Mouse (Mus musculus) hindbrain, embryonic 13.5 days (tissue): ENCODE measurements around the gene Rps6kb1. TPM values are rescaled to one million over a fixed set of nuclear protein-coding genes. Genes with fewer than 3 reads are reported as not detected.

Source experiments
- ATAC-seq: fragments of 200-750 bp; cut with Nextera tagmentation; 2 replicates; pipeline ENCODE4 v1.8.0; 2017; ENCODE audit warnings: moderate TSS enrichment; ENCODE audit not compliant: low FRiP score
- H3K27ac ChIP-seq: fragments of 300-500 bp; sonication (generic); 2 replicates; pipeline ENCODE4 v1.5.1; 2015; ENCODE audit warnings: inconsistent platforms, mild to moderate bottlenecking, moderate library complexity
- H3K27me3 ChIP-seq: fragments of 300-500 bp; sonication (generic); 2 replicates; pipeline ENCODE4 v1.6.1; 2015; ENCODE audit warnings: mild to moderate bottlenecking, inconsistent platforms
- H3K36me3 ChIP-seq: fragments of 300-500 bp; sonication (generic); 2 replicates; pipeline ENCODE4 v1.6.1; 2015; ENCODE audit warnings: mild to moderate bottlenecking, inconsistent platforms
- H3K4me1 ChIP-seq: fragments of 300-500 bp; sonication (generic); replicated peaks from 2 replicates; pipeline ENCODE4 v1.6.1; 2015; ENCODE audit warnings: inconsistent platforms
- H3K4me2 ChIP-seq: fragments of 300-500 bp; sonication (generic); 2 replicates; pipeline ENCODE4 v1.6.1; 2015; ENCODE audit warnings: inconsistent platforms, mild to moderate bottlenecking, moderate library complexity
- H3K4me3 ChIP-seq: fragments of 300-500 bp; sonication (generic); 2 replicates; pipeline ENCODE4 v1.5.1; 2015; ENCODE audit warnings: mild to moderate bottlenecking, inconsistent platforms
- H3K9ac ChIP-seq: fragments of 300-500 bp; sonication (generic); 2 replicates; pipeline ENCODE4 v1.6.1; 2015; ENCODE audit warnings: mild to moderate bottlenecking, inconsistent platforms
- H3K9me3 ChIP-seq: fragments of 300-500 bp; sonication (generic); 2 replicates; pipeline ENCODE4 v1.6.1; 2016; ENCODE audit warnings: inconsistent platforms
- WGBS: fragments of 180-500 bp; shearing (Covaris S2); methylation state at CpG from one replicate; pipeline ENCODE4 v1.1.7; 2015; 5-methylcytosine and 5-hydroxymethylcytosine counted together
- polyA plus RNA-seq: library from polyadenylated mRNA; unstranded; fragments of >200 nt; fragmentation: Nextera tagmentation; extraction: Ambion mirVana; gene quantifications from 2 replicates; pipeline ENCODE4 v1.2.1, GENCODE M21; 2015

The Rps6kb1 gene
- polyA plus RNA-seq, 1 experiment from 2014 or later = 62.4 TPM

DNA sequence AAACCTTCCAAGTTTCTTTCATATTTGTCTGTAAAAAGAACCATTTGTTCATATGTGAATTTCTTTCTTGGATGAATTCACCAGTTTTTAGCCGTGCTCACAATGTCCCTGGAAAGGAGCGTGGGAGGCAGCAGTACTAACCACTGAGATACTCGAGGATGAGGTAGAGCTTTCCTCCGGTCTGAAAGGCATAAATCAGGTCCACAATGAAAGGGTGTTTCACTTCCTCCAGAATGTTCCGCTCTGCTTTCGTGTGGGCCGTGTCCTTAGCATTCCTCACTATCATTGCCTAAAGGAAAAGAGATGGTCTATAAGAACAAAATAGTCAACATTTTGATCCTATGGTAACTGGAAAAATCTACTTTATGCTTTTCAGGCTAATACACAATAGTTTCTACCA is 24.9 kb downstream of the Rps6kb1 start:
- 87% methylated on average over 7 of the region's 7 CpGs for WGBS
- Histone ChIP-seq H3K36me3 (peaks cover 74% of the 10 kb centered on the region), H3K27ac (no peak overlapping the region)

DNA sequence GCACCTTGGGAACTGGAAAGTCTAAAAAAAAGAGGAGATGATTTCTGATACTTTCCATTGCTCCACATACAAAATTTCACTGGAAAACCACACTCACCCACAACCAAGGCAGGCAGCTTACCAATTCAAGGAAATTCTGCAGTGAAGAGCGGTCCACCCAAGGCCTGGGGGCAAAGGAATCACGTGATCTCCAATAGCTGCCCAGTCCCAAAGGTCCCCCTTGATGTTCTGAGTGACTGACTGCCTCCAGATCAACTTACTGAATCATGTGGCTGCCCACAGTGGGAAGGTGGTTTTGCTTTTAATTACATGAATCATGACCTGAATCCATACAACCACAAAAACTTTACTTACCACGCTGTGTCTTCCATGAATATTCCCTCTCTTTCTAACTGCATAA is 27.4 kb downstream of the Rps6kb1 start:
- no peak for ATAC-seq
- H3K4me1 ChIP-seq = no peaks in the 10 kb centered on the region
- no peak overlapping the region for H3K27ac ChIP-seq
- no peaks in the 10 kb centered on the region for H3K9me3 ChIP-seq
- whole genome bisulfite sequencing = 94% methylated on average over 3 of the region's 3 CpGs
- no peak overlapping the region for H3K9ac ChIP-seq
- H3K36me3 ChIP-seq = peaks cover 67% of the 10 kb centered on the region
- H3K4me2 ChIP-seq = no peak overlapping the region
- H3K4me3 ChIP-seq = no peak overlapping the region
- no peaks in the 10 kb centered on the region for H3K27me3 ChIP-seq

More for the DNA sequence above, 24.9 kb downstream of the Rps6kb1 start:
- Histone ChIP-seq H3K4me1 (no peaks in the 10 kb centered on the region), H3K27me3 (no peaks in the 10 kb centered on the region), H3K9ac (no peak overlapping the region), H3K9me3 (no peaks in the 10 kb centered on the region), H3K4me3 (no peak overlapping the region), H3K4me2 (no peak overlapping the region)
- no peak for ATAC-seq

DNA sequence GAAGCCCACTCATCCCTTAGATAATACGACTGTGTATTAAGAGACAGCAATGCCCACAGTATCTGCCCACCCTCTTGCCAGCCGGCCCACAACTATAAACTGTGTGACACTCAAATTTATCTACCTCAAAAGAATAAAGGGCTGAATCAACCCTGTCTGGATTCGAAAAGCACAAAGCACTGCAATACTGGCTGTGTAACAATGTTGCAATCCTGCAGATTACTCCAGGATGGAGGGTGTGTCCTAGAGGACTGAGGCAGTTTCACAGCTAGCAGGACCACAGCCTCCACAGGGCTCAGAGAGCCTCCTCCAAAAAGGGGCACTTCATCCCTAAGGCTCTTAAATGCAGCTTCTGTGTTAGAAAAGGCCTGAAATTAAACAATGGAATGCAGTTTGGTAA is 28.0 kb downstream of the Rps6kb1 start:
- no peak overlapping the region for H3K27ac ChIP-seq
- WGBS = 83% methylated on average over 3 of the region's 3 CpGs
- H3K27me3 ChIP-seq = no peaks in the 10 kb centered on the region
- no peak for ATAC-seq
- no peaks in the 10 kb centered on the region for H3K4me1 ChIP-seq
- no peak overlapping the region for H3K4me3 ChIP-seq
- H3K9ac ChIP-seq = no peak overlapping the region
- no peaks in the 10 kb centered on the region for H3K9me3 ChIP-seq
- H3K36me3 ChIP-seq = peaks cover 68% of the 10 kb centered on the region
- H3K4me2 ChIP-seq = no peak overlapping the region

DNA sequence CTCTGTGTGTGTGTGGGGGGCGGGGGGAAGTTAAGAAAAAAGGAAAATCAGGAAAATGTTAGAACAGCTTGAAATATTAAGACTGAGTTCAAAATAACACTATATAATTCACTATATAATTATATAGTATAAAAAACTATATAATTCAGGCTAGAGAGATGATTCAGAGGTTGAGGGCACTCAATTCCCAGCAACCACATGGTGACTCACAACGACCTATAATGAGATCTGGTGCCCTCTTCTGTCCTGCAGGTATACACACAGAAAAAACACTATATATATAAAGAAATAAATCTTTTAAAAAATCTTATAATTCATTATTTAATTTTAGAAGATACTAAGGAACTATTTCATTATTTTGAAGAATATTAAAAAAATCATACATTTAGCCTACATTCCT is 36.6 kb downstream of the Rps6kb1 start:
- ATAC-seq = no peak
- no peak overlapping the region for H3K4me2 ChIP-seq
- WGBS = 89% methylated on average over 2 of the region's 2 CpGs
- H3K27ac ChIP-seq = no peak overlapping the region
- H3K9me3 ChIP-seq = no peaks in the 10 kb centered on the region
- H3K27me3 ChIP-seq = no peaks in the 10 kb centered on the region
- H3K4me1 ChIP-seq = no peaks in the 10 kb centered on the region
- H3K9ac ChIP-seq = no peak overlapping the region
- H3K4me3 ChIP-seq = no peak overlapping the region
- H3K36me3 ChIP-seq = peaks cover 81% of the 10 kb centered on the region

DNA sequence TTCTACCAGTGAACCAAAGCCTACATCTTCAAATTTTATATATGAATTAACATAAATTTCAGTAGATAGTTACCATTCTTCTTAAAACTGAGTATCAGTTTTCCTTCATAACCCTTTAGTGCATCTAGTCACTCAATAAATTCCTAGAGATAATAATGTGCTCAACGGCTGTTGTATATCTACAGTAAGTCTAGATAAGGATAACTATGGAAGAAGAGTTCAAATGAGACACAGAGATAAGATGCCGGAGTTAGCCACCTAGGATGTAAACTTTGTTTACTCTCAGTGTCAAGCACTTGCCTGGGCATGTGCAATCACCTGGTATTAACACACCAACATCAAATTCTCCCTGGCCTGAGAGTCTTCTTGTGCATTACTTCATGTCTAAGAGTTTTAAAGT is 37.3 kb downstream of the Rps6kb1 start:
- 89% methylated on average over 2 of the region's 2 CpGs for WGBS
- H3K4me2 ChIP-seq = no peak overlapping the region
- no peaks in the 10 kb centered on the region for H3K9me3 ChIP-seq
- no peaks in the 10 kb centered on the region for H3K27me3 ChIP-seq
- peaks cover 84% of the 10 kb centered on the region for H3K36me3 ChIP-seq
- ATAC-seq = no peak
- no peaks in the 10 kb centered on the region for H3K4me1 ChIP-seq
- H3K9ac ChIP-seq = no peak overlapping the region
- no peak overlapping the region for H3K27ac ChIP-seq
- H3K4me3 ChIP-seq = no peak overlapping the region

DNA sequence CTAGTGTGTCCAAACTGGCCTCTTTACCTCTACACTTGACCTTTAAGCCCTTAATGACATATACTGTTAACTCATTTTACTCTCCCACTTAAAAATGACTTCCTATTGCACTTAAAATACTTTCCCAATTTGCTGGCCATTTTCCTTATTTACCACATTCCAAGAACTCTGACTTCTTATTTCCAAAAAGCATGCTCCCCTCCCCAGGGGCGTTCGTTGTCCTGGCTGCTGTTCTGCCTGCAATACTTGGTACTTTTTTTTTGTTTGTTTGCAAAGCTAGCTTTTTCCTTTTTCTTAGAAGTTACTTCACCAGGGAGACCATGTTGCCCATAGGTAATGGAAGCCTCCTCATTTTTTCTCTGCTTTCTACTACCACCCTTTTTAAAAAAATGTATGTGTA is 41.5 kb downstream of the Rps6kb1 start:
- Histone ChIP-seq H3K4me3 (no peak overlapping the region), H3K27ac (no peak overlapping the region), H3K4me2 (no peak overlapping the region), H3K36me3 (peaks cover 56% of the 10 kb centered on the region), H3K27me3 (no peaks in the 10 kb centered on the region), H3K9me3 (no peaks in the 10 kb centered on the region), H3K9ac (no peak overlapping the region), H3K4me1 (no peaks in the 10 kb centered on the region)
- no peak for ATAC-seq
- 97% methylated on average over 2 of the region's 2 CpGs for WGBS

DNA sequence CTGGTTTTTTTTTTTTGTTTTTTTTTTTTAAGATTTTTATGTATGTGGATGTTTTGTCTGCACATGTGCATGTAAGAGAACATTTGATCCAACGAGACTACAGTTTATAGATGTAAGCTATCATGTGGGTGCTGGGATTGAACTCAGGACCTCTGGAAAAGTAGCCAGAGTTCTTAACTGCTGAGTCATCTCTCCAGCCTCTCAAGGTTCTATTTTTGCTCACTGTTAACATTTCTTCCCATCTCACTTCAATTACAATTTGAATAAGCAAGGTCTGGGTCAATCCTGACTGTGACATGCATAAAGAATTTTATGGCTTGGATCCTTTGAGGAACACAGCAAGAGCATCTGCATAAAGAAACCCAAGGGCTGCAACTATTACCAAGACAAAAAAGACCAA is 43.8 kb downstream of the Rps6kb1 start:
- H3K9me3 ChIP-seq = no peaks in the 10 kb centered on the region
- 92% methylated on average over 1 of the region's 1 CpGs for WGBS
- ATAC-seq = no peak
- no peaks in the 10 kb centered on the region for H3K4me1 ChIP-seq
- no peaks in the 10 kb centered on the region for H3K27me3 ChIP-seq
- H3K4me3 ChIP-seq = no peak overlapping the region
- H3K36me3 ChIP-seq = peaks cover 43% of the 10 kb centered on the region
- no peak overlapping the region for H3K9ac ChIP-seq
- no peak overlapping the region for H3K27ac ChIP-seq
- no peak overlapping the region for H3K4me2 ChIP-seq

DNA sequence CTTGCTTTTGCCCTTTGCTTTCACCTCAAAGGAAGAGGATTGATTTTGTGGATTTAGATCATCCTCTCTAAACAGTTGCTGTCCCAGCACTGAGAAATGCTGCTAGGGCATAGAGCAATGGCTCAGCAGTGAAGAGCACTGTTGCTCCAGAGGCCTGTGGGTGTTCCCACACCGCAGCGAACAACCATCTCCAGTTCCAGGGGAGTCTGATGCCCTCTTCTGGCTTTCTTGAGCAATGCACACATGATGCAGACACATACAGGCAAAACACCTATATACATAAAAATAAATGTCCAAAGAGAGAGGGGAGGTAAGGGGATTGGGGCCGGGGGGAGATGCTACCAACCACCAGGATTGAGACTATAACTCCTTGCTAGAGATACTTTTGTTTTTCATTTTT is 46.7 kb downstream of the Rps6kb1 start:
- no peak overlapping the region for H3K4me2 ChIP-seq
- WGBS = 74% methylated on average over 3 of the region's 3 CpGs
- no peaks in the 10 kb centered on the region for H3K4me1 ChIP-seq
- no peak overlapping the region for H3K27ac ChIP-seq
- H3K4me3 ChIP-seq = no peak overlapping the region
- no peak overlapping the region for H3K9ac ChIP-seq
- H3K27me3 ChIP-seq = no peaks in the 10 kb centered on the region
- no peak for ATAC-seq
- peaks cover 32% of the 10 kb centered on the region for H3K36me3 ChIP-seq
- H3K9me3 ChIP-seq = no peaks in the 10 kb centered on the region

DNA sequence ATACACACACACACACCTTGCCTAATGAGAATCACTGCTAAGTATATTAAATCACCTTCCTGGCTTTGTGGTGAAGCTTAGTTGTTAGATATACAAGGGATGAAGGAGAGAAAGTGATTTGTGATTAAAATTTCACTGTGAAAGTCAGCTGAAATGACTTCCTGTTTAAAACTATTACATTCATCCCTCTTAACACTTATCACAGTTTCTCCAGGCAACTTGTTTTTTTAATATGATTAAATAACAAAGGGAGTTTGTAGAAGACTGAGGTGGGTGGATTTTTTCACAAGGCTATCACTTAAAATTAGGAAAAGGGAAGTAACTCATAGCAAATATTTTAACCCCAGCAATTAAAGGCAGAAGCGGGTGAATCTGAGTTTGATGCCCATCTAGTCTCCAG is 47.2 kb downstream of the Rps6kb1 start:
- 97% methylated on average over 1 of the region's 1 CpGs for WGBS
- H3K27me3 ChIP-seq = no peaks in the 10 kb centered on the region
- no peaks in the 10 kb centered on the region for H3K9me3 ChIP-seq
- H3K9ac ChIP-seq = no peak overlapping the region
- ATAC-seq = no peak
- H3K4me1 ChIP-seq = no peaks in the 10 kb centered on the region
- H3K36me3 ChIP-seq = peaks cover 30% of the 10 kb centered on the region
- H3K4me2 ChIP-seq = no peak overlapping the region
- H3K27ac ChIP-seq = no peak overlapping the region
- H3K4me3 ChIP-seq = no peak overlapping the region

DNA sequence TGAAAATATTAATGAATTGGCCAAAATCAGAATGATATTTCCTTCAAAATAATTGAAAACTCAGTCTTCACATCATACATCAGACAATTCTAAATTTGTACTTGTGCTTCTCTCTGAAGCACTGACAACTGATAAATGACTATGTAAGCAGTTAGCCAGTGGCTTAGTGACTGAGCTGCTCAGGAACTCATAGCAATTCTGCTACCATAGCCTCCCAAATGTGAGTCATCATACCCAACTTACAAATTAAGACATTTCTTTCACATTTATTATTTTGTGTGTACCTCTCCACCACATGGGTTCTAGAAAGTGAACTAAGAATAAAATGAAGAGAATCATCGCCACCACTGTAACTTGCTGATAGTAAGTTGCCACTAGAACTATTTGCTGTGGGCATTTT is 53.8 kb downstream of the Rps6kb1 start:
- Histone ChIP-seq H3K27ac (no peak overlapping the region), H3K4me1 (peaks cover 5% of the 10 kb centered on the region), H3K9me3 (no peaks in the 10 kb centered on the region), H3K27me3 (no peaks in the 10 kb centered on the region), H3K4me2 (no peak overlapping the region), H3K36me3 (peaks cover 34% of the 10 kb centered on the region), H3K9ac (no peak overlapping the region), H3K4me3 (no peak overlapping the region)
- 98% methylated on average over 1 of the region's 1 CpGs for WGBS
- ATAC-seq = no peak

DNA sequence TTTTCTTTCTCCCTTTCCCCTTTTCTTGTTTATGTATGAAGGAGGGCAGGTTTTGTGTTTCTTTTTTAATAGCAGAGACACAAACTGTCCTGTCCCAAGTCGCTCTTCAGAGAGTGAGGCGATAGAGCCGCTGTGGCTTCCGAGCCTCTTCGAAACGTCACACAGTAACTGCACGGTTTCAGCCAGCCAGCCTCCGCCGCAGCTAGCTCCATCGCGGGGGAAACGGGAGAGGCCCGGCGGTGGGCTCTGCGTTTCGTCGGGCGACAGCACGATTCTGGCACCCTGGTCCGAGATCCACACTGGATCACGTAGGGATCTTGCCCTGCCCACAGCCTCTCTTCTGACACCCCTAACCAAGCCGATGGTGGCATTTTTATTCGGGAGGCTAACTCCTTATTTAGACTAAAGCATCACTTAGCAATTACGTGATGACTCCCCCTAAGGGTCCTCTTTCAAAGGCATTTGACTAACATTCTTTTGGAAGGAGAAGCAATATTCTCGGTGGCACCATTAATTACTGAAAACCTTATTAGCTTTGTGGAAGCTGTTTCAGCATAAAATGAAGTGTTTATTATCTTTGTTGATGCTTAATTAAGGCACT is 59.6 kb downstream of the Rps6kb1 start:
- Histone ChIP-seq H3K27ac (peak overlapping the region; percentile 88), H3K4me2 (peak overlapping the region; percentile 73), H3K9ac (peak overlapping the region; percentile 79), H3K4me3 (peak overlapping the region; percentile 64), H3K27me3 (no peaks in the 10 kb centered on the region), H3K4me1 (peaks cover 9% of the 10 kb centered on the region), H3K9me3 (no peaks in the 10 kb centered on the region), H3K36me3 (peaks cover 8% of the 10 kb centered on the region)
- peak; percentile 76 for ATAC-seq
- WGBS = under 1% methylated on average over 25 of the region's 25 CpGs

DNA sequence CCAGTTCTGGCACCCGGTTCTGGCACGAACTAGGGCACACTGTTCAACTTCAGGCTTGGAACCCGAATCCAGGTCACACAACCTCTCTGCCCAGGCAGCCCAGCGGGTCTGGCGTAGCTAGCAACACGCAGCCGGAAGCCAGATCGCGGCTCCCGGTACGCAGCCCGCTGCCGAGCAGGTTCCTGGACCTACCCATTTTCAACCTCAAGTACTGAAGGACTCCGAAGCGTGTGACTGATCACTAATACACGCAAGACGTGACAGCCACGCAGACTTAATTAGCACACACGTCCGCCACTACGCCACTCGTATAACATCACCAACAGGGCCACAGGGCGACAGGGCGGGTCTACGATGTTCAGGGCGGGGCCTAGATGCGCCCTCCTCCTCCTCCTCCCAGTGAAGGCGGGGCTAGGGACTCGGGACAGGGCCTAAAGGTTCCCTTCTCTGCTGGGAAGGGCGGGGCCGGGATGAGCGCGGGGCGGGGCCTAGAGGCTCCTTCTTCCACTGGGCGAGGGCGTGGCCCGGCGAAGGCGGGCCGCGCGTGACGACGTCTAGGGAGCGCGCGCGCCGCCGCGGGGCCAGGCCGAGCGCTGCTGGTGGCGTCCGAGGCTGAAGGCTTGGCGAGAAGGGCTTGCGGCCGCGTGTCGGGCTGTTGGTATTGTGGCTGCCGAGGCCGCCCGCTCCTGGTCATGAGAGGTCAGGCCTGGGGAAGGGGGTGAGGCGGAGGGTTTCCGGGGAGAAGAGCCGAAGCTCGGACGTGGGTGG is 60.3 kb downstream of the Rps6kb1 start, which contains the start of gene Rnft1:
Gene Rnft1, plus strand, starts transcription at position 557 of the 768 bp plus-strand sequence.
- Histone ChIP-seq H3K9me3 (no peaks in the 10 kb centered on the region), H3K36me3 (peaks cover under 1% of the 10 kb centered on the region), H3K4me2 (peak within 1 kb of the TSS; percentile 73), H3K9ac (peak within 1 kb of the TSS; percentile 79), H3K27me3 (no peaks in the 10 kb centered on the region), H3K4me3 (peak within 1 kb of the TSS; percentile 64), H3K4me1 (peaks cover 9% of the 10 kb centered on the region), H3K27ac (peak within 1 kb of the TSS; percentile 88)
- WGBS = under 1% methylated on average over 68 of the region's 68 CpGs
- peak; percentile 97 for ATAC-seq

DNA sequence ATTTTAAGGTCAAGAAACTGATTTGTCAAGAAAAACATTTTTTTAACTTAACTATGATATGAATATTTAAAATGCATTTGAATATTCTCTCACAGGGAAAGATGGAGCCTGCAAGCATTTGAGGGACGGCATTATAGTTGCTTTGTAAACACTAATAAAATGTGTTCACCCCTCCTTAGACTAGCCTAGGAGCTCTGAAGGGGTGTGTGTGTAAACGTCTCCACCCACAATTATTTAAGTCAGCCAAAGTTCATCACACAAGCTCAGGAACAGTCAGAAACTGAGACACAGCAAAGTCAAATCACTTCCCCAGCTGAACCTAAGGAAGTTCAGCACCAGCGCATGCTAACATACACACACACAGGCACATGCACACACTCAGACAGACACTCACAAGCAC is 71.0 kb downstream of the Rps6kb1 start:
- WGBS = 67% methylated on average over 3 of the region's 3 CpGs
- no peak overlapping the region; the same call in 1 of the 2 replicates for H3K4me2 ChIP-seq
- H3K4me1 ChIP-seq = peaks cover 9% of the 10 kb centered on the region
- no peaks in the 10 kb centered on the region for H3K9me3 ChIP-seq
- no peaks in the 10 kb centered on the region for H3K27me3 ChIP-seq
- H3K4me3 ChIP-seq = no peak overlapping the region
- ATAC-seq = no peak
- H3K27ac ChIP-seq = no peak overlapping the region
- H3K36me3 ChIP-seq = no peaks in the 10 kb centered on the region
- no peak overlapping the region for H3K9ac ChIP-seq
